Mouse (Mus musculus): ENCODE data around the gene Wwc2.

The Wwc2 gene

GRCm38 (mm10) chr8:47783544-47783943 is 207.2 kb downstream of the Wwc2 start:
- DNase-seq, result no peak

DNA sequence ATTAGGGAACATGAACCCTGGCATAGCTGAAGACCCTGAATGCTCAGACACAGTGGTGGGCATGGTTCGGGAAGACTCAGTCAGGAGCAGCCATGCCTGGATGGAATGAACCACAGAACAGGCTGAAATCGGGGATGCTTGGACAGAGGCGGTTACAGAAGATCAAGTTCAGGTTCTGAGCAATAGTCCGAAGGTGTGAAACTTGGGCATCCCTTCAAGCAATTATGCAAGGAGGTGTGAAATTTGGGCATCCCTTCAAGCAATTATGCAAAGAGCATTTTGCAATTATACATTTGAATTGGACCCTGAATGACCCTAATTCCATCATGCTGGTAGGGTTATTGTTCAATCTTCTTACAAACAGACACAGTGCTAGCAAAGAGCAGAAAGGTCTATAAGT is 208.8 kb downstream of the Wwc2 start:
- DNase-seq, result no peak

DNA sequence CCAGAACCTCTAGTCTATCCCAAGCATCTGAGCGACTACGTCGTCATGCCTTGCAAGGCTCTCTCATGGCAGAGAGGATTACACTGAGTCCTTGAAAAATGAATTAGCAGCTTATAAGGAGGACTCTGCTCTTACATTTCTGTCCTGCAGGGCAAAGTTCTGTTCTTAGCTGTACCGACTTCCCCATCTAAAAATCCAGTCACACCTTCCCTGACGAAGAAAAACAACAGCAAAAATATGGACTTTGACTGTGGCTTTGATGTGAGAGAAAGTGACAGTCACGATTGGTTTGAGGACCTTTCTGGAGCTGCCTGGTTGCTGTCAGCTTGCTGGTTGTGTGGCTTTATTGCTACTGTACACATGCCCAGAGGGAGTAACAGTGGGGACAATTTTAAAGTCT is 211.1 kb downstream of the Wwc2 start:
- DNase-seq, result no peak

- DNase-seq, result no peak
Observed at GRCm38 (mm10) chr8:47777415-47777814, 213.3 kb downstream of the Wwc2 start.
